Mouse (Mus musculus): ENCODE results near the gene Edil3.
A peak's percentile ranks its signal among the peaks of the same experiment; 100 is the strongest.

The Edil3 gene

DNA sequence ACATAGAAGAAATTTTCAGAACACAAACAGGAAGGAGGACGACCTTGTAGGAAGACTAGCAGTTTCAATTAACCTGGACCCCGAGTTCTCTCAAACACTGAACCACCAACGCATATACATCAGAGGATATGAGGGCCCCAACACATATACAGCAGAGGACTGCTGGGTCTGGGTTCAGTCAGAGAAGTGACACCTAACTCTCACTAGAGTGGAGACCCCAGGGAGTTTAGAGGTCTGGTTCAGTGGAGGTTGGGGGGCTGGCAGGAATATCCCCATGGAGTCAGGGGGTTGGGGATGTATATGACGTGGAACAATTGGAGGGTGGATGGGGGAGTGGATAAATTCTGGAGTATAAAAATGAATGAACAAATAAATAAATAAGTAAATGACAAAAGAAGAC is 151.1 kb downstream of the Edil3 start:
- no peak for DNase-seq (ENCODE audit: low spot score)

DNA sequence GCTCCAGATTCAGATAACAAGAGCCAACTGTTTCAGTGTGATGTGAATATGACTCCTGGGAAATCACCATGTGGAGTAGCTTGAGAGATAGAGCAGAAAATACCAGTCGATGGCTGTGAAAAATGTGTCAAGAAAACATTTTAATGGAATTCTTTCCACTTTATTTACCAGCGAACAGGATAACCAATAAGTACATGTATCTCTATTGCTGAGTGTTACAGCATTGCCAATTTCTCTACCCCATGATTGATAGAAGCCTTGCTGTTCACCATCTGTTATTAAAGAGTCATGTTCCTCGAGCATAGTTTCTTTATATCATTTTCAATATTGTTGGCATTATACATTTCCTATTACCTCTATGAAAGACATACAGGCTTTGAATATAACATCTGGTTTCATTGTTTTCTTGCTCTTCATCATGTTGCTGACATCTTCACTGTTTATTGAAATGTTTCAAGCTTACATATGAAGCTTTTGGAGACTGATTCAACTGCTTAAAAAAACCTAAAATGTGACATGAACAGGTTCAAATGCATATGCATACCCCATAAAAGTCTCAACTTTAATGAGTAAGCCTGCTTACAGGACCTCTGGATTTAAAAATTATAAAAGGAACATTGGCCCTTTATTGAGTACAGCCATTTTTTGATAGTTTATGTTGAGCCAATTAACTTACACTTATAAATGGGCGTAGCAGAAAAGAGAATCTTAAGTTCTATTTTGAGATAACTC is 186.6 kb downstream of the Edil3 start:
- no peak for DNase-seq (ENCODE audit: low spot score)

DNA sequence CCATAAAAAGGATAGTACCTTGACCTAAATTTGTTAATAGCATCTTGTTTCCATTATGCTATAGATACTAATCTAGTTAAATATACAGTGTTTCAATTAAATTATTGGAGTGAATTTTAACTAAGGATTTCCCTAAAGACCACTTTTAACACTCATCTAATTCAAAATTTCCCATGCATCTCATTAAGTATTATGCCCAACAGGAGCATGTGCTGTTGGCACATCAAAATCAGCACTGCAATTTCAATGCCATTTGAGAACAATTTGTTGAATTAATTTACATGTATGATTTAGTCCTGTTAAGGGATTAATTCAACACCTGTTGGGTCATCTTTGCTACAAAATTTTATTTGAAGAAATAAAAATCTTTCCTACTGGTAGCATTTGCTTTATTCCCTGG is 191.2 kb downstream of the Edil3 start:
- no peak for DNase-seq (ENCODE audit: low spot score)

DNA sequence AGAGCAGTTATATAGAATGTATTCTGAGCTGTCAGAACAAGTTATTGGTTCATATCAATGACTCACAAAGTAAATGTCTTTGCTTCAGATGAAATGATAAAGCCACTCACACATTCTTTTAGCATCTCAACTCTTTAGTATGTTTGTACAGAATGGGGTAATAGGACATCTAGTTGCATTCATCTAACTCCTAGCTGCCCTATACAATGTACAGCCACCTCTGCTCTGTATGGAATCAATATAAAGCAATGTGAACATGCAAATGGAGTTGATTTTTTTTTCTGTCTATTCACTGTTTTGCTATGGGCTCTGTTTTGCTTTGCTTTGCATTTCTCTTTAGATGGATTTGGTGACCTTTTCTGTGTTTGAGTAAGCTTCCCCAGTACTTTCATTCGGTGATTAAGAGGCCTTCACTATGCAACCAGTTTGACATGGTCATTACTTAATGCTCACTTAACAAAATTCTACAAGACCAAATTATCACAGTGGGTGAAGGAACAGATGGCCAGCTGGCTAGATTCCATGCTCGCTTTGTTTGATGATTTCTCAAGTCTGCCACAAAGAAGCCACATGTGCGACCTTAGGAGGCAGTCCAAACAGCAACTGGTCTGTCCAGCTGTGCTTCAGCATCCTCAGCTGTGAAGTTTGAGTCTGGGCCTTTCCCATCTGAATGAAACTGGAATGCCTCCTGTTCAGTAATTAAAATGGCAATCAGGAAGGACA is 208.7 kb downstream of the Edil3 start:
- DNase-seq (ENCODE audit: low spot score): no peak

DNA sequence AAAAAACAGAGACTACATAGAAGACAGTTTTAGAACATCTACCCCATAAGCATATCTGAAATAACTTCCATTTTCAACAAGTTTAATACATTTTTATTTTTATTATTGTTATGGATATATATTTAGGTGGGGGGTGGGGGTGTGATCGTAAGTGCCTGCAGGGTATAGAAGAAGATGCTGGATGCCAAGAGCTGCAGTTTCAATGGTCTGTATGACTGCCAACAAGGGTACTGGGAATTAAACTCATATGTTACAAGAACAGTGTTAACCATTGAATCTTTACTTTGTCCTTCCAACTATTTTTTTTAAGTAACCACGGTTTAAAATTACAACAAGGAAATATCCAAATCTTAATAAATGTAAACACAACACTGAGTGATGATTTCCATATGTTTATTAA is 214.4 kb downstream of the Edil3 start:
- DNase-seq (ENCODE audit: low spot score): no peak

DNA sequence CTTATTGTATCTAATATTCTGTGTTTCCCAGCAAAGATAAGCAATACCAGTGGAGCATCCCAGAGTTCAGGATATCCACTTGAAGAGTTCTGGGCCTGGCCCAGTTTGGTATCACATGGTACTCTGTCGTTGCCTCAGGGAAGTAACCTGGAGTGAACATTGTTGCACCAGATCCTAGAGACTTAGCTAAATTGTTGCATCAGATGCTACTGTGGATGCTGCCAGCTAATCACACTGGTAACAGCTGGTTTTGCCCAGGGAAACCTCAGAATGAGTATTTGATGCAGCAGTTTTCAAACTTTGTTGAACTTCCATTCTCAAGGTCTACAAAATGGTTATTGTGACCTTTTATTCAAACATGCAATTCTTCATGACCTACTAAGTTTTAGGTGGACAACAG is 220.2 kb downstream of the Edil3 start:
- no peak for DNase-seq (ENCODE audit: low spot score)

DNA sequence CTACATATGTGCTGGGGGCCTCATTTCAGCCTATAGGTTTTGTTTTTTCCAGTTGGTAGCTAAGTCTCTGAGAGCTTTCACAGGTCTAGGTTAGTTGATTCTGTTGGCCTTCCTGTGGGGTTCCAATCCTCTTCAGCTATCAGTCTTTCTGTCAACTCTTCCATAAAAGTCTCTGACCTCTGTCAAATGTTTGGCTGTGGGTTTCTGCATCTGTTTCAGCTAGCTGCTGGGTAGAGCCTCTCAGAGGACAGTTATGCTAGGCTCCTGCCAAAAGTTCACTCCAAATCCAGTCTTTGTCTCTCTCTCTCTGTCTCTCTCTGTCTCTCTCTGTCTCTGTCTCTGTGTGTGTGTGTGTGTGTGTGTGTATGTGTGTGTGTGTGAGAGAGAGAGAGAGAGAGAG is 248.9 kb downstream of the Edil3 start:
- peak; percentile 5 for DNase-seq (ENCODE audit: low spot score)

DNA sequence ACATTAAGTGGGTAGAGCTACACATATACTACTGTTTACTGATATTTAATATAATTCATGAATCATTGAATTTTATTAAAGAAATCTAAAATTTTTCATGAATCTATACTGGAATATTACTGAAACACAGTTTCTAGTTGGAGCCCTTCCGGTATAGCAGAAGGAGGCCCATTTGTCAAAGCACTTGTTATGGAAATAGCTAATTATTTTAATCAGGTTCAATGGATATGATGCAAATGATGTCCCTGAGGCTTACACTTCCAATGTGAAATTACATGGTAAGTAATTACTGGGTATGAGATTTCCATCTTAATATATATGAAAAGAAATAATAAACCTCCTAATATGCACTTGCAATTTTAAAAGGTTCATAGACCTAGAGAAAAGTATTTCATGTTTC is 254.9 kb downstream of the Edil3 start:
- no peak for DNase-seq (ENCODE audit: low spot score)

DNA sequence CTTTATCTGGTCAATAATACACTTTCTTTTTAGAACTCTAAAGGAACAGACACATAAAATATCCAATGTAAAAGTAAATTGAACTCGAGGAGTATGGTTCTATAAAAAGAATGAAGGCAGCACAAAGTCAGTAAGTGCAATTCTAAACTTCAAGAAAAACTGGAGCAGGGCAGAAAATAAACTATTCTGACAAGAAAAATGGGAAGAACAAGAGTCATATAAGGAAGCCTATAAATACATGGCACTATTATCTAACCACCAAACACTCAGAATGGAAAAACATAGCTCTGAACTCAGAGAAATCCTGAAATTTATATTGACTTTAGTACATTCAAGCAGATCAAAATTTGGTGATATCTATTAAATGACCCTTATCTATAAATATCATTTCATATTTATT is 284.6 kb downstream of the Edil3 start:
- DNase-seq (ENCODE audit: low spot score): no peak

DNA sequence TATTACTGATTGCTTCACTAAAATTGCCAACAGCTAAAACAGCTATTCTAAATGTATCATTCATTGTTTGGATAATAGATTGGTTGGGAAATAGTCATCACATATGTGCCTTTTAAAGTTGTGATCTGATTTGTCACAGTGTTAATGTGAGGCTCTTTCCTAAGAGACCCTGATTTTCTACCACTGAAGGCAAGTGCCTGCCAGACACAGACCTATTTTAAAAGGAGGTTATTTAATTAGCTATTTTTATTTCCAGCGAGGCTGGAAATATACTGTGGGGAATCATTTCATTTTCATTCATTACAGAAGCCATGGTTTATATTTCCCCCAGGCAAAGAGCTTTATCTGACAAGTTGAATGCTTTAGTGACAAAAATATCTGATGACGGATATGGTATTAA is 296.3 kb downstream of the Edil3 start:
- no peak for DNase-seq (ENCODE audit: low spot score)

DNA sequence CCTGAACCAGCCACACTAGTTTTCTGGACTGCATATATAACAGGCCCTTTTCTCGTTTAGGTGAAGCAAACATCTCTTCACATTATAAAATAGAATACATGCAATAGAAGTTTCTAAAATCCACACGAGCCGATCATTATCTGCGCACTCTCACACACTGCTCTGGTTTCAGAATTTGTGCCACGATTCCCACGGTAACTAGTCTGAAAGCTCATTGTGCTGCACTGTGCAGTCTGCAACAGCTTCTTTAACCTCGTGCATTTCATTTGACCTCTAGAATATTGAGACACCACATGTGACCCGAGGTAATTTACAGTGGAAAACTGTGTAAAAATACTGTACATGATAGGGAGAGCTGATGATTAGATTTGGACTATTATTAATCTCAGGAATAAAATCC is 298.5 kb downstream of the Edil3 start:
- DNase-seq (ENCODE audit: low spot score): no peak

DNA sequence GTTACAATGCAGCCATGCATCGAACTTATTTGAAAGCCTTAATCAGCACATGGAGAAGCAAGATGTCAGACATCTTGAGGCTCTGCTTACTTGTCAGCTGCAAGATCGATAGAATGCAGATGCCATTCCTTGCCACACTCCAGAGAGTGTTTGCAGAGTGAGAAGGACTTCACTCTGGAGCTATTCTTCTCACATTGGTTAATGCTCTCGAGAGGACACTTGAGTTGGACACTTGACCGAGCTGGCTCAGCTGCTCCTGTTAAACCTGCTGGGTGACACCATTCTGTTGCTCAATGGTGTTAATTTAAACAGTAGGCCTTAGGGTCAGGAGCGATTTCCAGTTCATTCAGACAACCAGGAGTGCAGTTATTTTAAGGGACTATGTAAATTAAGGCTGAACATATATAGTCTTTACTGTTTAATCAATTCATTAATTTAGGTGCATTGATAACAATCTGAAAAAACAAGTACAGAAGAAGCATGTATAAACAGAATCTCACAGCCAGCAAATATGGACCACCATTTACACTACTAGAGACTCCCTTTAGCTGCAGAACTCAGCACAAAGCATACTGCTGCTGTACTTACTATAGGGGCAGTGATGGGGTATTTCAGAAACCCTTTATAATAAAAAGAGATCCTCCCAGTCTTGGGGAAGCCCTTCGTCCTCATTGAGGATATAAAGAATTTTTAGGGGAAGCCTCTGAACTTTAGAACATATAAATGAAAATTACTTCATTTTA is 301.4 kb downstream of the Edil3 start:
- no peak for DNase-seq (ENCODE audit: low spot score)

DNA sequence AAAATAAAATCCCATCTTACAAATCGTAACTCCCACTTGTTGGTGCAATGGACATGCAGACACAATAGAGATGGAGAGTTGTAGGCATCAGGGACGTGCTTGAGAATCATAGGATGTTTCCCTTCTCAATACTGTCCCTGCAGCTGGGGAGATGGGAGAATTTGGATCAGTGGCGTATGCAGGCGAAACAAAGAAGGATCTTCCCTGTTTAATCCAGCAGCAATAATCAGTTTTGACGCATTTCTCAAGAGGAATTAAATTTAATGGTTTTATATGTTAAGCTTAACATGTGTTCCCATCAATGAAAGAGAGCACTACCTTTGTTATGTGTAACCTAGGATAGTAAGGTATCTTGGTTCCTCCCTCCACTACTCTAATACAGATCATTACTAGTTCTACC is 302.1 kb downstream of the Edil3 start:
- DNase-seq (ENCODE audit: low spot score): no peak

DNA sequence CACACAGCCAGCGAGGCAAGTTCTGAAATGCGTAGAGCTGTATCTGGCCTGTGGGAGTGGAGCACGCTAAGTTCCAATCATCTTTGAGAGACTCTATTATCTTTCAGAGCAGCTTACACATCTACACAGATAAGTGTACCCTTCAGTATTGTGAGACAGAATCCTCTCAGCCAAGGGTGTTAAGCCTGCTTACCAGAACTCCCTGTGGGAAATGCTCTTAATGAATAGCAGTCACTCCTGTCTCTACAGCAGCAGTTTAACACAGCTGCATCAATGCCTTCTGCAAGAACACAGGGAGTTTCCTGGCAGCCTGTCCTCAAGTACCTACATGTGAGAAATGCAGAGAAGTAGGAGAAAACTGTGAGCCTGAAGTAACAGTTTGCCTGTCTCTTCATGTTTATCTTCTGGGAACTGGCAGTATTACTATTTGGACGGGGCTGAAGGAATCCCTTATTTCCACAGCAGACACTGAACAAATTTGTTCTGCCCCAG is 324.8 kb downstream of the Edil3 start:
- no peak for DNase-seq (ENCODE audit: low spot score)

DNA sequence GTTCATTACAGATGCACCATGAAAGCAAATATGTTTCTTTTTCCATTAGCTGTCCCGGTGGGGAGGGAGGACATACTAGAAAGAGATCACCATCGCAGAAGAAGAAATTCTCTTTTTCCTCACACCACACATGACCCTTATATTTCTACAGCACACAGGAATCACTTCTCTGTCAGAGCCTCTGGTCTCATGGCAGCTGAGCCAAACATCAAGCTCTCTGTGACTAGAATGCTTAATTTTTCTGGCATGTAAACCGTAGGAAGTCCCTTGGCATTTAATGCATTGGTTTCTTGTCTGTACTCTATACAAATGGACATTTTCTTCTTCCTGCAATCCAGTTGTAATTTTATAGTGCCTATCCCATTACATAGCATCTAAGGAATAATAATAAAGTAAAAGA is 330.6 kb downstream of the Edil3 start:
- no peak for DNase-seq (ENCODE audit: low spot score)

DNA sequence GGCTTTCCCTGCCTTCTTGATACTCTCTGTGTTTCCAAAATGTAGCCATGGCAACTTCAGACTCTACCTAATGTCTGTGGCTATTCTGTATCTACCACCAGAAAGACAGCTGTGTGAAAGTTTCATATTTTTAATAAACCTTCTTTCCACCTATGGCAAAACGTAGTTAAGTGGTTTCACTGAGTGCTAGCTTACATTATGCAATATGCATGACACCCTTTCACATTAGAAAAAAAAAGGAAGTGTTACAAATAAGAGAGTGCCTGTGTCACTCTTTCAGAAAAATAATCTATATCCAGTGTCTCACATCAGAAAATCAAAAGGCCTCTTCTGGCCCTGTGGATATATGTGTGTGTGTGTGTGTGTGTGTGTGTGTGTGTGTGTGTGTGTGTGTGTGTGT is 346.7 kb downstream of the Edil3 start:
- DNase-seq (ENCODE audit: low spot score): no peak

DNA sequence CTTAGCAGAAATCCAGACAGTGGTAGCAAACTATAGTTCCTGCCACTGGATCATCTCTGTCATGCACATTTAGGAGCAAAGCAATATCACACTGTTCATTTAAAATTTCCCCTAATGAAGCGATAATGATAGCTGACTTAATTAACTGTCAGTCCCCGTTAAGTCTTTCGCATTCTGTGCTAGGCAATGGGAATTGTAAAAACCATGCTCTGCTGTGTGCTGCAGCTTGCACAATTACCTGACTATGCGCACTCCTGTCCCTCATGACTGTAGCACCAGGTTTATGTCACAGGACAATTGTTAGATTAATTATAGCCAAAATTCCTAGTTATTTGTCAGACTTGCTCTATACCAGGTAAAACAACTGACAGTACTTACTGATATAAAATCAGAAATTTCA is 348.8 kb downstream of the Edil3 start:
- DNase-seq (ENCODE audit: low spot score): no peak

DNA sequence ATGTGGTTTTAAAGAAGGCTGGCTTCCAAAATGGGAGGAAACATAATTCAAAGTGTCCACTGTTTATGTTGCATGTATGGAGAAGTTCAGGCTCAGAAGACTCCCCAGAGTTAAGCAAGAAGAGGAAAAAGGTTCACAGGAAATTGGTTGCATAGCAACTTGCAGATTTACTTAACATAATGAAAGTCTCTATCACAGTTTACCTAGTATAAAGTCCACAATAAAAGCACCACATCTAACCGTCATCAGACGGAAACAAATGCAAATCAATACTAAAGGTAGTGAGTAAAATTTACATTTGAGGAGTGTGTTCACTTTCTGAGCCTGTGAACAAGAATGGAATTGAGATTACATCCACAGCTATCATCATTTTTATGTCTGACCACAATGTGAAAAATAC is 353.9 kb downstream of the Edil3 start:
- no peak for DNase-seq (ENCODE audit: low spot score)

DNA sequence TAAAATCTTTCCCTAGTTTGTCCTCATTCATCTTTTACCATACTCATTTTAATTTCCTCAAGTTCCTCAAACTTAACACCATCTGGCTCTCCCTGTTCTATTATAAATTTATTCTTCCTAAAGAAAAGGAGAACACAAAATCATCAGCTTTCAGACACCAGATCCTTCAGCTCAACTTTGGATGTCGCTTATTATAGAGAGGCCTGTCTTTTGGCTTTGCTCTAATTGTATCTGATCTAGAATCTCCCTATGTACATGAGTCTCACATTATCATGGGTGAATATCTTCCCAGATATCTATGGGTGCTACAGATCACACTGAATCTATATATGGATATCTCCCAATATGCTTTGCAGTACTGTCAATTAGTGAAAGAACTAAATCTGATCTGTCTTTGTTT is 367.8 kb downstream of the Edil3 start:
- DNase-seq (ENCODE audit: low spot score): no peak

DNA sequence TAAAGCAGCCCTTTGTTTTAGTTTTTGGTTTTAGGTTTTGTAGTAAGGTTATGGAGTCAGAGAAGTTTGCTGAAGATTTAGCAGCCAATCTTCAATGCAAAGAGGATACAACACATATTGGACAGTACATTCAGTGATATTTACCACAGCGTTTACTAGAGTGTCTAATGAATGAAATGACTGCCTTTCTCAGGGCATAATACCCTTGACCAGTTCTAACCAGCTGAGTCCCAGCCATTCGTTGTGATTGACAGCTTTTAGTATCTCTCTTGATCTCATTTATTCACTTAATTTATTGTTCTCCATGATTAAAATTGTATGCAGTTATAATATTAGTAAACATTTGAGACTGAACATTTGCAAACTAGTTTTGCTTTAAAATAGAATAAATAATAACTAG is 375.7 kb downstream of the Edil3 start:
- DNase-seq (ENCODE audit: low spot score): no peak

DNA sequence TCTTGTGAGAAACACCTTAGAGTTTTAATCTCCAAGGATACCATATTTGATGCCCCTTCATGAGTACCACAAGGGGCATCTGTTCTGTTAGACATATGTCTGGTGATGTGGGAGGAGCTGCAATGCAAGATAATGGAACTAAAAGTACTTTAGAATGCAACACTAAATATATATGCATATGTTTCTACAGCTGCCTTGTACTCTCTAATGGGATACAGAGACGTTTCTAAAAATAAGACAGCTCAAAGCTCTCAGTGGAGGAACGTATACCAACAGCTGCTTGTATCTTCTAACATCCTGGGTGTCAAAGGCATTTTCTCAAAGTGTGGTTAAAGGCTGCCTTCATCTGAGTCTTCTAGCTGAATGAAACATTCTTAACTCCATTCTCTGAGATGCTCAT is 378.0 kb downstream of the Edil3 start:
- no peak for DNase-seq (ENCODE audit: low spot score)

DNA sequence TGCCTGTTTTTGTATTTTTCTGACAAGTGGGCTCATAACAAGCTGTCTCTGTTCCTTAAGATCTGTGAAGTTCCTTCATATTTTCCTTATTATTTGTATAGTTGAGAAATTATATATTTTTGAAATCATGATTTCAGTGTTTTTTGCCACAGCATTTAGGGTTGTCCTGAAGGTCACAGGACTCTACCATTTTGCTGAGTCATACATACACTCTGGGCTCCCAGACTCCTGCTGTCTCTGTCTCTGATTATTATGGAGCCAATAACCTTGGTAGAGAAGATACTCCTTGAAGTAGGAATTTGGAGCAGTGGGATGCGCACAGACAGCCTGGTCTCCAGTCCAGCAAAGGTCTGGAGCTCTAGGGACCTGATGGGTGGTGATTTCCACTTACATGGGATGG is 416.8 kb downstream of the Edil3 start:
- DNase-seq (ENCODE audit: low spot score): no peak

DNA sequence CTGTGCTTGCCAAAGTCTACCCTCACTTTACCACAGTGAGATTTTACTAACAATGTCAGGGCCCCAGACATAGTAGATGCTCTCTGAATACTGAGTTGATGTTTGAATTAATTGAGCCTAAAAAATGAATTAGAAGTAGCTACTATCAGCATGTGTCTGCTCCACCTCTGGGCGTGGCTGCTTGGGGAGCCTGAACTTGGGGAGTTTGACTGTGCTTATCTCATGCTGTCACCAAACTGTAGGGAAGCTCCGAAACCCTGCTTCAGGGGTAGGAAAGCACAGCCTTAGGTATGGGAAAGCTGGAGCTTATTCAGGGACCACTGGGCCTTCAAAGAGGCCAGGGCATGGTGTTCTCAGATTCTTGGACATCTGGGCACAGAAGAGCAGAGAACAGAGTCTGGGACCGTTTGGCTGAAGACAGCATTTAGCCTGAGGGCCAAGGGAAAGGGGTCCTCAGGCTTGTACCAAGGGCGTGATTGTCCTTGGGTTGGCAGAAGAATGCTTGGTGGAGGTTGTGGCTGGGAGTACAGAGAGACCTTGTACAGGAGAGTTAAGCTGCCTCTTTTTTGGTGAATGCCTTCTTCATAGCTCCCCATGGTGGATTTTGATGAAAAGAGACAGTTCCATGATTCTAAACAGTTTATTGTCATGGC is 432.8 kb downstream of the Edil3 start:
- DNase-seq (ENCODE audit: low spot score): no peak
